Mouse (Mus musculus) lung, embryonic 16.5 days (tissue): ENCODE measurements around the gene Tbx2. TPM values are rescaled to one million over a fixed set of nuclear protein-coding genes. Genes with fewer than 3 reads are reported as not detected.

Experiments used
- ATAC-seq: fragments of 200-750 bp; cut with Nextera tagmentation; 2 replicates; pipeline ENCODE4 v1.8.0; 2017; ENCODE audit warnings: low read depth, mild to moderate bottlenecking, moderate library complexity
- H3K27ac ChIP-seq: fragments of 300-500 bp; sonication (generic); 2 replicates; pipeline ENCODE4 v1.5.1; 2014; ENCODE audit warnings: mild to moderate bottlenecking, control low read depth, low read length
- H3K27me3 ChIP-seq: fragments of 300-500 bp; sonication (generic); 2 replicates; pipeline ENCODE4 v1.6.1; 2014; ENCODE audit warnings: low read depth, low read length, mixed read lengths; ENCODE audit not compliant: control insufficient read depth, insufficient read depth
- H3K36me3 ChIP-seq: fragments of 300-500 bp; sonication (generic); 2 replicates; pipeline ENCODE4 v1.6.1; 2014; ENCODE audit warnings: low read length; ENCODE audit not compliant: control insufficient read depth, insufficient read depth
- H3K4me1 ChIP-seq: fragments of 300-500 bp; sonication (generic); replicated peaks from 2 replicates; pipeline ENCODE4 v1.6.1; 2014; ENCODE audit warnings: low read length, mixed read lengths; ENCODE audit not compliant: control insufficient read depth, insufficient read depth
- H3K4me2 ChIP-seq: fragments of 300-500 bp; sonication (generic); 2 replicates; pipeline ENCODE4 v1.6.1; 2014; ENCODE audit warnings: low read depth, low read length, control low read depth
- H3K4me3 ChIP-seq: fragments of 300-500 bp; sonication (generic); 2 replicates; pipeline ENCODE4 v1.5.1; 2014; ENCODE audit warnings: mild to moderate bottlenecking, low read length, control low read depth
- H3K9ac ChIP-seq: fragments of 300-500 bp; sonication (generic); 2 replicates; pipeline ENCODE4 v1.6.1; 2014; ENCODE audit warnings: low read length, control low read depth
- H3K9me3 ChIP-seq: fragments of 300-500 bp; sonication (generic); 2 replicates; pipeline ENCODE4 v1.6.1; 2016; ENCODE audit warnings: low read length; ENCODE audit not compliant: control insufficient read depth
- WGBS: fragments of 180-500 bp; shearing (Covaris S2); extraction: QIAGEN DNeasy Blood & Tissue Kit; methylation state at CpG from one replicate; pipeline ENCODE4 v1.1.7; 2014; 5-methylcytosine and 5-hydroxymethylcytosine counted together
- polyA plus RNA-seq: library from polyadenylated mRNA; unstranded; fragments of >200 nt; fragmentation: Nextera tagmentation; extraction: Ambion mirVana; gene quantifications from 2 replicates; pipeline ENCODE4 v1.2.1, GENCODE M21; 2015

Tbx2 gene
- polyA plus RNA-seq, 1 experiment from 2014 or later = 25.1 TPM

GRCm38 (mm10) chr11:85804048-85804447 is 28.3 kb upstream of the Tbx2 start:
- Histone ChIP-seq H3K9me3 (no peaks in the 10 kb centered on the region), H3K4me2 (no peak overlapping the region), H3K27ac (no peak overlapping the region), H3K4me3 (no peak overlapping the region), H3K27me3 (no peaks in the 10 kb centered on the region), H3K4me1 (peaks cover 18% of the 10 kb centered on the region), H3K36me3 (no peaks in the 10 kb centered on the region), H3K9ac (no peak overlapping the region)
- WGBS = 53% methylated on average over 5 of the region's 5 CpGs
- ATAC-seq = no peak

GRCm38 (mm10) chr11:85805779-85806178 is 26.6 kb upstream of the Tbx2 start:
- no peaks in the 10 kb centered on the region for H3K36me3 ChIP-seq
- ATAC-seq = peak; percentile 44
- no peaks in the 10 kb centered on the region for H3K27me3 ChIP-seq
- H3K27ac ChIP-seq = no peak overlapping the region
- peaks cover 7% of the 10 kb centered on the region for H3K4me1 ChIP-seq
- H3K4me2 ChIP-seq = no peak overlapping the region
- 63% methylated on average over 1 of the region's 1 CpGs for WGBS
- H3K9ac ChIP-seq = no peak overlapping the region
- H3K4me3 ChIP-seq = no peak overlapping the region
- H3K9me3 ChIP-seq = no peaks in the 10 kb centered on the region

GRCm38 (mm10) chr11:85807353-85807752 is 25.0 kb upstream of the Tbx2 start:
- ATAC-seq = peak; percentile 56; the same call in 1 of the 2 replicates
- no peaks in the 10 kb centered on the region for H3K9me3 ChIP-seq
- H3K4me1 ChIP-seq = peaks cover 12% of the 10 kb centered on the region
- H3K4me2 ChIP-seq = no peak overlapping the region
- 48% methylated on average over 11 of the region's 11 CpGs for WGBS
- no peaks in the 10 kb centered on the region for H3K27me3 ChIP-seq
- no peak overlapping the region for H3K4me3 ChIP-seq
- H3K9ac ChIP-seq = no peak overlapping the region
- peak overlapping the region; percentile 9; the same call in 1 of the 2 replicates for H3K27ac ChIP-seq
- H3K36me3 ChIP-seq = no peaks in the 10 kb centered on the region

- no peak overlapping the region for H3K9ac ChIP-seq
- no peaks in the 10 kb centered on the region for H3K36me3 ChIP-seq
- peaks cover 24% of the 10 kb centered on the region for H3K4me1 ChIP-seq
- WGBS = 63% methylated on average over 4 of the region's 4 CpGs
- ATAC-seq = no peak
- H3K27me3 ChIP-seq = no peaks in the 10 kb centered on the region
- no peak overlapping the region for H3K4me3 ChIP-seq
- H3K4me2 ChIP-seq = no peak overlapping the region
- no peak overlapping the region for H3K27ac ChIP-seq
- H3K9me3 ChIP-seq = no peaks in the 10 kb centered on the region
These were observed 21.1 kb upstream of the Tbx2 start for GRCm38 (mm10) chr11:85811229-85811628.

GRCm38 (mm10) chr11:85811676-85812075 is 20.7 kb upstream of the Tbx2 start:
- no peaks in the 10 kb centered on the region for H3K9me3 ChIP-seq
- H3K4me1 ChIP-seq = peaks cover 24% of the 10 kb centered on the region
- ATAC-seq = no peak
- H3K4me3 ChIP-seq = no peak overlapping the region
- H3K36me3 ChIP-seq = no peaks in the 10 kb centered on the region
- no peak overlapping the region for H3K27ac ChIP-seq
- H3K27me3 ChIP-seq = no peaks in the 10 kb centered on the region
- H3K9ac ChIP-seq = no peak overlapping the region
- 87% methylated on average over 5 of the region's 5 CpGs for WGBS
- H3K4me2 ChIP-seq = no peak overlapping the region

GRCm38 (mm10) chr11:85812201-85812966 is 20.0 kb upstream of the Tbx2 start:
- Histone ChIP-seq H3K27ac (no peak overlapping the region), H3K9ac (no peak overlapping the region), H3K4me2 (no peak overlapping the region), H3K27me3 (no peaks in the 10 kb centered on the region), H3K4me1 (peaks cover 20% of the 10 kb centered on the region), H3K36me3 (no peaks in the 10 kb centered on the region), H3K4me3 (no peak overlapping the region), H3K9me3 (no peaks in the 10 kb centered on the region)
- no peak for ATAC-seq
- WGBS = 81% methylated on average over 12 of the region's 12 CpGs

GRCm38 (mm10) chr11:85814678-85815077 is 17.7 kb upstream of the Tbx2 start:
- Histone ChIP-seq H3K4me1 (peaks cover 18% of the 10 kb centered on the region), H3K27ac (no peak overlapping the region), H3K36me3 (no peaks in the 10 kb centered on the region), H3K4me3 (no peak overlapping the region), H3K27me3 (no peaks in the 10 kb centered on the region), H3K9ac (no peak overlapping the region), H3K4me2 (no peak overlapping the region), H3K9me3 (no peaks in the 10 kb centered on the region)
- ATAC-seq = no peak
- WGBS = 30% methylated on average over 4 of the region's 4 CpGs

- H3K27me3 ChIP-seq = no peaks in the 10 kb centered on the region
- ATAC-seq = no peak
- peaks cover 15% of the 10 kb centered on the region for H3K4me1 ChIP-seq
- H3K27ac ChIP-seq = no peak overlapping the region
- H3K9ac ChIP-seq = no peak overlapping the region
- no peak overlapping the region for H3K4me2 ChIP-seq
- 83% methylated on average over 5 of the region's 5 CpGs for WGBS
- no peaks in the 10 kb centered on the region for H3K9me3 ChIP-seq
- no peak overlapping the region for H3K4me3 ChIP-seq
- H3K36me3 ChIP-seq = no peaks in the 10 kb centered on the region
These were observed 15.9 kb upstream of the Tbx2 start for GRCm38 (mm10) chr11:85816471-85816870.

GRCm38 (mm10) chr11:85818401-85818800 is 13.9 kb upstream of the Tbx2 start:
- no peak for ATAC-seq
- Histone ChIP-seq H3K9ac (no peak overlapping the region), H3K4me2 (no peak overlapping the region), H3K27ac (no peak overlapping the region), H3K27me3 (no peaks in the 10 kb centered on the region), H3K4me1 (peaks cover 27% of the 10 kb centered on the region), H3K9me3 (no peaks in the 10 kb centered on the region), H3K36me3 (no peaks in the 10 kb centered on the region), H3K4me3 (no peak overlapping the region)
- WGBS = 57% methylated on average over 3 of the region's 3 CpGs
